Mouse (Mus musculus) adrenal gland, postnatal 25 days (tissue): ENCODE measurements around the gene Nmnat3. TPM values are rescaled to one million over a fixed set of nuclear protein-coding genes. Genes with fewer than 3 reads are reported as not detected.
"Not testable (repeated sequence)": the region's sequence is repeated elsewhere in the genome, so short reads cannot be mapped to it uniquely, and the experiment has no call there.

Experiments used
- DNase-seq: peaks from one replicate; pipeline ENCODE4 v3.0.0; 2021; ENCODE audit warnings: mixed read lengths
- long read RNA-seq: library from polyadenylated mRNA; stranded (forward); transcript quantifications from one replicate; pipeline ENCODE4 v2.0.0, GENCODE M21; 2021
- total RNA-seq: library from RNA; stranded (reverse); gene quantifications from 2 replicates; pipeline ENCODE4 v1.2.3, GENCODE M21; 2021

The Nmnat3 gene
- 14.7 and 19.0 TPM in 2 replicates for total RNA-seq
- long read RNA-seq, transcript Nmnat3-201 (5 exons, 2,166 nt) = major isoform, 6 of 14 reads
- long read RNA-seq, partial matches to known transcripts = 1 of 14 reads
- long read RNA-seq, other reads (novel, unspliced or antisense) = 7 of 14 reads

DNA sequence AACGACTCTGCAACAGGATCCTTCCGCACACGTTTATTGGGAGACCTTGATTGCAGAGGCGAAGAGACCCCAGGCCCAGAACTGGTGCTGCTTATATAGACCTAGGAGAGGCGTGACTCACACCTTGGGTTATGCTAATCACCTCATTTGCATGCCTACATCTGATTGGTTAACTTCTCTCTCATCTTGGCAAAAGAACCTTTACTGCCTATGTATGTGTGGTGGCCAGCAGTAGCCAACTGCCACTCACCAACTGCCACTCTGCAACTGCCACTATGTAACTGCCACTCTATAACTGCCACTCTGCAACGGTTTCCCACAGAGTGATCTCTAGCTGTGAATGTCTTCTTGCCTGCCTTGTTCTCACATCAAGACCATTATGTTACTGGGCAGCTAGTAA, at the start of gene Nmnat3:
Gene Nmnat3, plus strand, starts transcription at position 301 of the 400 bp plus-strand sequence.
- DNase-seq = not testable (repeated sequence)

DNA sequence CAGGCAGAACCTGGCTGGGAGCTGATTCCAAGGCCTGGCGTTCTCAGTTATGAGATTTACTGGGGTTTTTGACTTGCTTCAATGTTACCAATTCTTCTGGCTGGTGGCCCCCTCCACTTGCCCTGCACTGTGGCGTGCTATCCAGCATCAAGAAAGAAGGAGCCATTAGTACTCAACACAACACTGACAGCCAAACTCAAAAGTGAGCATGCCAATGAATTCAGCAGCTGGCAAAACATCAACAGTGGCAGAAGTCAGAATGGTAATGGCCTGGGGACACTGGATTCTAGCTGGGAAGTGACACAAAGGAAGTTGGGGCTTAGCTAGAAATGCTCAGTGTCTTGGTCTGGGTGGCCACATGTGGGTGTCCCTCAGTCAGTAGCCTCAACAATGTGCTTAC, 43.8 kb upstream of the Nmnat3 start:
- no peak for DNase-seq

DNA sequence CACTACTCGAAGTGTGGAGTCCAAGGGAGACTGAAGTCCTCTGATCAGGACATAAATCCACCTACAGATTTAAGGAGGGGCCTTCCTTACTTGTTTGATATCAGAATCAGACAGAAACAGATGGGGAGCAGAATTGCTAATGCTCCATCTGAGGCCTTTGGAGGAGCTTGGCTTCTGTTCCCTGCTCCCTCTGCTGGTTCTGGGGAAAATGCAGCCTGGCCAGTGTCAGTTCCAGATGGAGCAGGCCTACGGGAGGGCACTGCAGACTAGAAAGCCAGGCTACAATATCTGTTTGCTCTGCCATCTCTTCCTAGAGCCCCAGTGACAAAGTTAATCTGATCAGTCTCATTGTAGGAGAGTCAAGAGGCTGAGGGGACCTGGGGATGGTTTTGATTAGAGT, 43.0 kb upstream of the Nmnat3 start:
- peak; percentile 37 for DNase-seq

DNA sequence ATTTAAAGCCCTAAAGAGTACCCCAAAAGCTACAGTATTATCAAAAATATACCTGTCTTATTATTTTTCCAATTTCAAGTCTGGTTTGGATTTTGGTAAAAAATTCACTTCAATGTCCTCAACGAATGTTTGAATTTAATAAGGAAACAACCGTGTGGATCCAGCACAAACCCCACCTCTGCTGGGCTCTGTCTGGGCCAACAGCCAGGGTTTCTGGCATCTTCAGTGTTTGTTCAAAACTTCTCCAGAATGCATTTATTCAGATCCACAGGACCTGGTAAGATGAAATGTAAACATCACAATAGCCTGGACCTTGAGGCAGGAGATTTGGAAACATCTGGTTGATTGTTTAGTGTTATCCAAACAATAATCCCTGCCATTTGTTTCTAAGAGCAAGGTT, 42.0 kb upstream of the Nmnat3 start:
- no peak for DNase-seq

DNA sequence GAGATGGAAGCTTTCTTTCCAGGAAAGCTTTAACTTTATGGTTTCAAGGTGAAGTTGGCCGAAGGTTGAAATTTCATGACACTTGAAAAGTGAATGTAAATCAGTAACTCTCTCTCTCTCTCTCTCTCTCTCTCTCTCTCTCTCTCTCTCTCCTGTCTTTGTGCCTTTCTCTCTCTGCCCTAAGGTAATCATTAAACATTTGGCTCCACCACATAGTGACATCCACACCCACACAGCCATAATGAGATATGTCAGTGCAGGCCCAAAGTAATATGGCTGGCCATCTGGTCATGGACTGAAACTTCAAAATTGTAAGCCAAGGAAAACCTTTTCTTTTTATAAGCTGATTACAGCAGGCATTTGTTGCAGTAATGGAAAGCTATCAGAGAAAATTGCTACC, 40.9 kb upstream of the Nmnat3 start:
- no peak for DNase-seq

DNA sequence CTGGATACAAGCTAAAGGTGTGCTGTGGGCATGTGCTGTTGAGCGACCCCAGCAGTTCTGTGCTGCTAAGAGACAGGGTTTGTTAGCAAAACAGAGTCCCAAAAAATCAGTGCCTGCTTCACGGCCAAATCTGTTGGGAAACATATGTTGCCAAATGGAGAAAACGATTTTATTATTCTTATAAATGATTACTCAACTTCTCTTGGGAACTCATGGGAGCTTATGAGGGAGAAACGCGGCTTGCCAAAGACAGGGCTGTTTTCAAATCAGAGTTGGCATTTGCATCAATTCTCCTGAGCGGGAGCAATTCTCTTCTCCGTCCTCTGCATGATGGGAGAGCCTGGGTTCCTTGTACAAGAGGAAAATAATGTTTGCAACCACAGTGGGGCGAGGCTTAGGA, 27.0 kb upstream of the Nmnat3 start:
- no peak for DNase-seq

DNA sequence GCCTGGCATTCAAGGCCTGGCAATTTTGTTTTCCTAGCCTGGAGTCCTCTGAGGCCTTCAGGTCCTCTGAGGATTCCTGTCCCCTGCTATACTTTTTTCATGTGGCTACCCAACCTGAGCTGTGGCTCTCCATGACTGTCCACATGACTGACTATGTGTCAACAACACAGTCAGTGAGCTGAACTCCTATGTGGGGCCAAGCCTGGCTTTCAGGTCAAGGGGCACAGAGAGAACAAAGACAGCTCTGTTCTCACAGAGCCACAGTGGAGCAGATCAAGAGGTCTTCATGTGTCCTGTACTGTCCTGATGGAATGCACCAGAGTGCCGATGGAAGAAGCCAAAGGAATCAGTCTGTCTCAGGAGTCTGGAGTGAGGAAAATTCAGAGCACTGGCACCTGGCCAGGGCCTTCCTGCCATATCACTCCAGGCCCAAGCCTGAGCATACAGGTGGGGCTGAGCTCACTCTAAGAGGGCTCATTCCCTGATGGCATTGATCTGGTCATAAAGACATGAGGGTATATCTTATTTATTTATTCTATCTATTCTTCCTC, 25.7 kb upstream of the Nmnat3 start:
- no peak for DNase-seq

DNA sequence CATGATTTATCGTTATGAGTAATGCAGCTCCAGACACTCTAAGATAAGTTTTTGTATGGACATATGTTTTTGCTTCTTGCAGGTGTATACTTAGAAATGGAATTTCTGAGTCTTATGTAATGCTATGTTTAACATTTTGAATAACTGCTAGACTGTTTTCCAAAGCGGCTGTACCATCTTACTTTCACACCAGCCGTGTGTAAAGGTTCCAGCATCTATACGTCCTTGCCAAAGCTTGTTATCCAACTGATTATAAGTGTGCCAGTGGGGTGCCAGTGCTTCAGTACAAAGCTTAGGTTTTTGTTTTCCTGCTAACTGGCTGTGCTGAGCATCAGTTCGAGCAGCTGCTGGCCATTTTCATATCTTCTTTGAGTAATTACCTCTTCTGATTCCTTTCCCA, 22.3 kb upstream of the Nmnat3 start:
- no peak for DNase-seq

DNA sequence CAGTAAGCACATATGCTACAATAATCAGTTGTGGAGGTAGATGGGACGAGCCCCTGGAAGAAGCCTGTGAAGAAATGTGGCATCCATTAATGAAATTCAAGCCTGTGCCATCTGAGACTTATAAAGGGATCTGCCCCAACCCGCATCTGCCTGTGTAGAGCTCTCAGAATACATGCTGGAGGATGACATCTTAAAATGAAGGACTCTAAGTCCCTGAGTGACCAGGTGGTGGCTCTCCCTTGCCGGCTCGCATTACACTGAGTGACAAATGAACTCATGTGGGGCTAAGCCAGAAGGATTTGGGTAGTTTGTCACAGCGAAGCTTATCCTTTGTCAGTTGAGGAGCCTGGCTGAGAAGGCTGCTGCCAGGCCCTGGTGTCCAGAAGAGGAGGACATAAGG, 14.5 kb upstream of the Nmnat3 start:
- no peak for DNase-seq

DNA sequence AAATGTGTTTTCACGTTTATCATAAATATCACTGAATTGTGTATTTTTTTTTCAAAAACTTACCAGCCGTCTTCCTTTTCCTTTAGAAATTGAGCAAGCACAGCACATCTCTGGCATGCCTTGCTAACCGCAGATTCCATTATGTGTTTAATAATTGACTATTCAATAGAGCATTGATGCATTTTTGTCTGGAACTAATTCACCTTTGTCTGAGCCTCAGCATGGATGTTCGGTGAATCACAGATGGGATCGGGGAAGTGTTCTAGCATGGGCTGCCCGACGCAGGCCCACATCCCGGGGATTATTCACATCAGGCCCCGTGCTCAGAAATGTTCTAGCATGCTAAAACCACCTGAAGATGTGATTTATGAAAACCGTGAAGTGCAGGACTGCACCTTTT, 12.2 kb upstream of the Nmnat3 start:
- no peak for DNase-seq

DNA sequence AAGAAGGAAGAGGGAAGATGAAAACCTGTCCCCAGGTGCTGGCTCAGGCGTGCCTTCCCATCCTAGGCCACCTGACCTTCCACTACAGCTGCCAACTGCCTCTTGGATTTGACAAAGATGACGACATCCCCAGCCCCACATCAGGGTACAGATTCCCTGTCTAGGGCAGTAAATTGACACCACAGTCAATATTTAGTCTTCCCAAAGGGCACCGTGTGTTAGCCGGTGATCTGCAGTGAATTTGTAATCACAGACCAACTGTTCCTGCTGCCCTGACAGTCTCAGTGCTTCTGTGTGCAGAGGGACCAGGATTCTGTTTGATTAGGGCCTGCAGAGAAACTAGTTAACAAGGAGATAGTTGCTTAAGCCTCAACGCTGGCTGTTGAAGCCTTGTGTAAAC, 7.1 kb upstream of the Nmnat3 start:
- DNase-seq = no peak

DNA sequence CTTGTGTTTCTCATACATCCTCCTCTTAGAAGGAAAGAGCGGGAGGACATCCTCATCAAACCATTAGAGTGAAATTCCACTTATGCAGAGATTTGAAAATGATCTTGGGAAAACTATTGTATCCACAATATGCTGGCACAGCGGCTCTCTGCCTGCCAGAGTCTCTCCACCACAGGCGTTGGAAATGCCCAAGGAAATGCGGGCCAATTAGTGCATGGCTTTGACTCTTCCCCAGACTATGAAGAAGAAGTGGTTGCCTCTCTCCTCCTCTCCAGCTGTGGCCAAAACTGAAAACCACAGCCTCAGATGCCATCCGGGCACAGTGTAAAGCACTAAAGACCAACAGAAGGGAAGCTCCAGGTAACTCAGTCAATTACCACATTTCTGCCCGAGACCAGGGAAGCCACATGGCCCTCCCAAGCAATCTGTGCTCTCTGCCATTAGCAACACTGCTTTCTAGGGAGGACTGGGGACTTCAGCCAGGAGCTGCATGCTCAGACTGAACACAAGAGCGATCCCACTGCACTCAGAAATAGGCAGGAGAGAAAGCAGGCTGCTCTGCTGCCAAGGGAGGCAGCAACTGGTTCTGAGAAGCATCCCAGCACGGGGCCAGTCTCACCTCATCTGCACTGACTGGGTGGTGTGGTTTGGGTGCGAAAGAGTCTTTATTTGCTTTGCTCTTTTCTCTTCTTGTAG, 1.5 kb upstream of the Nmnat3 start:
- no peak for DNase-seq

DNA sequence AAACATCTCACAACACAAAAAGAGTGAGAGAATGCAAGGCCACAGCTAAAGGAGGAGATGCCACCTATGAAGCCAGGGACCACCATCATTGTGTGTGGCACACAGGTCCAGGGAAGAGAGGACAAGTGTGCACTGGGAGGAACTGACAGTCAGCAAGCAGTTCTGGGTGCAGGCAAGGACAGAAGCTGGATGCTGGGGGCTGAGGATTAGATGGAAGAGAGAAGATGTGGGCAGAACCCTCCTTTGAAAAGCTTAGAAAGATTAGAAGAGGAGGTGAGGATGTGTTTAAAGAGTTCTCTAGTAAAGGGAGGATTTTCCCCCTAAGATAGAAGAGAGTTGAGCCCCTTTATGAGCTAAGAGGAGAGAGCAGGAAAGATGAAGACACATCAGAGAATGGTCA, 2.4 kb downstream of the Nmnat3 start:
- DNase-seq = no peak

DNA sequence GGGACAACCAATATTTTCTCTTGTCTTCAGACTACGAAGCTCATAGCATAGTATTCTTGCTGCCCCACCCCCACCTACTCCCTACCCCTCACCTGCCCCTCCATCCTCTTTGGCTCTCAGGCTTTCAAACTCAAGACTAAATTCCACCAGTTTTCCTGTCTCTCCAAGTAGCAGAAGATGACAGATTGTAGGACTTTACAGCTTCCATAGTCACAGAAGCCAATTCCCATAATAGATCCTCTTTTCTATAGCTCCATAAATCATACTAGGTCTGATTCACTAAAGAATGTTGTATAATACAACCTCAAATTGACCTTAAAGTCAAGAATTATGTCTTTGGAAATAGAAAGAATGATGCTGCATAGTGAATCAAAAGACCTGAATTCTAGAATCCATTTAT, 3.4 kb downstream of the Nmnat3 start:
- no peak for DNase-seq

DNA sequence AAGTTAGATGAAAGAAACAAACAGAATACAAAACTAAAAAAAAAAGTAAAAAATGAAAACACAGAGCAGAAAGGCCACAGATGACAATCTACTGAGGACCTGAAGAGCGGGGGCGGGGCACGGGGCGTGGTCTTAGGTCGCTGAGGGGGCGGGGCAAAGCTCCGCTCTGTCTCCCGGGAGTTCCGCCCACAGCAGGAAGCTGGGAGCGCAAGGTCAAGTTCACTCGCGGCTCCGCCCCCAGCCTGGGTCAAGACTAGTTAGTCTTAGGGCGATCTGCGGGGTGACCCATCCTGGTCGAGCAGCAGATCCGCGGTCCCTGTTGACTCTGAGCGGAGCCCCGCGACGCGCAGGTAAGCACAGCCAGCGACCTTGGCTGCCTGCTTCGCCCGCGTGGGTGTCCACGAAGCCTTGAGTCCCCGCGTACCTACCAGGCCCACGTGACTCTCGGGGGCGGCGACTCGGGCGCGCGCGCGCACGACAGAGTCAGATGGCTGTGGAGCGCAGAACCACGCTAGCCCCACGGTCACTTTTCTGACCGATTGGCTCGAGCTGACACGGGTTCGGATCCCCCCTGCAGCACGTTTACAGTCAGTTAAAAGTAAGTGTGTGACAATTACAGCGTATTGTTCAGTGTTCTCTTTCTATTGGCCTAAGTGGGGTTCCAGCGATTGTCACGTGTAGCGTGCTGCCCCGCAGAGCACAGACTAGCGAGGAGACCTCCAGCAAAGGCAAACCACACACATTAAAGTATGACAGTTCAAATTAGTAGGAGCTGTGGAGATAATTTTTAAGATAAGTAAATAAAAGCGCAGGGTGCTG, 9.4 kb downstream of the Nmnat3 start:
- DNase-seq = peak; percentile 92

DNA sequence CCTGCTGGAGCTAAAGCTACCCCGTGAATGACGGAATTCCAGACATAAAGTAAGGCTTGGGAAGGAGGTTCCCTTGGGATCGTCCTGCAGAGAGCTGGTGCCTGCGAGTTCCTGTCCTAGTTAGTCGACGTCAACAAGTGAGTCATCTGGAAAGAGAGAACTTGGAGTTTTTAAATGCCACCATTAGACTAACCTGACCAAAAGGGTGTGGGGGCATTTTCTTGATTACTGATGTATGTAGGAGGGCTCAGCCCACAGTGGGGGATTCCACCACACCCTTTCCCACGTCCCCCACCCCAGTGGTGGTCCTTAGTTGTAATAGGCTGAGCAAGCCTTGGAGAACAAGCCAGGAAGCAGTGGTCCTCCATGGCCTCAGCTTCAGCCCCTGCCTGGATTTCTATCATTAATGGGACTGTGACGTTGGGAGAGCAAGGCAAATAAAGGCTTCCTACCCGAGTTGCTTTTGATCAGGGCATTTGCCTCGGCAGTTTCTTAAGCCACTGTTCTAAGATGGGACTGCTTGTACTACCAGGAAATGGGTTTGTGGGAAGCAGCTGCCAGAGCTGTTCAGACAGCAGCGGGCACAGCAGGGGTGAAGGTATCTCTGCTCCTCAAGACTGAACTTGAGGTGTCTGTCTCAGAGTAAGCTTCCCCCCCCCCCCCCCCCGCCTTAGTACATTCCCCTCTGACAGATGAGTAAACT, 10.2 kb downstream of the Nmnat3 start:
- peak; percentile 7 for DNase-seq

DNA sequence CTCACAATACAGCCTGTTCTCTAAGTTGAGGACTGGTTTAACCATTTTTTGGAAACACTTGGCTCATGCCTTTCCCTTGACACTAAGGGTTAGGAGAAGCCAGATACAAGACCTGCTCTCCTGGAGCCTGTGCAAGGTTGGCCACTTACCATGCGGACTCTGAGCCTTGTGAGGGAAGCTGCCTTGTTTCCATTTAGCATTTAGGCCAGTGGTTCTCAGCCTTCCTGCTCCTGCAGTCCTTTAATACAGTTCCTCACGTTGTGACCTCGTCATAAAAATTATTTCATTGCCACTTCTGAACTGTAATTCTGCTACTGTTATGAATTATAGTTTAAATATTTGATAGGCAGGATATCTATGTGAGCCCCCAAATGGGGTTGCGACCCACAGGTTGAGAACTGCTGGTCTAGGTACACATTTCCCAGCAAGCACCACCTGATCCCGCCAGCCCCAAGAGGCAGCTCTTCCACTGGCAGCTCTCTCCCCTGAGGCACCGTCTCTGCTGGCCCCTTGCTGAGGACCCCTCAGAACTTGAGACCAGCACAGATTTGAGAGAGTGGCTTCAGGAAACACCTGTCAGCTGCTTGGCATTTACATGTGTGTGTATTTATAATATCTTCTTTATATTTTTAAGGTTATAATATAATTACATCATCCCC, 10.8 kb downstream of the Nmnat3 start:
- no peak for DNase-seq

DNA sequence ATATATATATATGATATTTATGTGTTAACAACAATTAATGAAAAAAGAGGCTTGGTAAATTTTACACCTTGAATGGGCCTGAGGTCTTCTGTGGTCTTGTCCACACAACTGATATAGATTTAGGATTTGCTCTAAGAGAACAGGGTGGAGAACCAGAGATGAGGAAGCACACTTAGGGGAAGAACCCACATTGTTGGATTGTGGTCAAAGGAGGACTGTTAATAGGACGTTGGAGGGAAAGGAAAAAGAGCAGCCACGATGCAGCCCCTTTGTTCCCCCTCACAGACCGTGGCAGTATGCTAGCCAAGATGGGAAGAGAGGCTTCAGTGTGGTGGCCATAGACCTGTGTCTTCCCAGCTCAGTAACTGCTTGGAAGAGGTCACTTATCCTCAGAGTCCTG, 11.5 kb downstream of the Nmnat3 start:
- no peak for DNase-seq

DNA sequence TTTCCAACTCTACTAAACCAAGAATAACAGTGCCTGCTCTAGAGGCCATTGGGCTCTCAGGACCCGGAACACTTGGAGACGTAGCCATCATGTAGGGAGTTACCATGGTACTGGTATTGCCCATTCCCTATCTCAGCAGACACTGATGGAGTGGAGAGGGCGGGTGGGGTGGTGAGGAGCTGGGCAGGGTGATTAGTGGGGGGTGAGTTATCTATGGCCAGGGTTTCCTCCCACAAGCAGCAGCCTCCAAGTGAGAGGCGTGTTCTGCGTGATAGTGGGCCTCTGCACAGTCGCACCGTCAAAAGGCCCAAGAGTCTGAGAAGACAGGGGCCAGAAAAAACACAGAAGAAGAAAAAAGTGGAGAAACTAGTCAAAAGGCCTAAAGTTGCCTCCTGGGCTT, 12.0 kb downstream of the Nmnat3 start:
- no peak for DNase-seq

DNA sequence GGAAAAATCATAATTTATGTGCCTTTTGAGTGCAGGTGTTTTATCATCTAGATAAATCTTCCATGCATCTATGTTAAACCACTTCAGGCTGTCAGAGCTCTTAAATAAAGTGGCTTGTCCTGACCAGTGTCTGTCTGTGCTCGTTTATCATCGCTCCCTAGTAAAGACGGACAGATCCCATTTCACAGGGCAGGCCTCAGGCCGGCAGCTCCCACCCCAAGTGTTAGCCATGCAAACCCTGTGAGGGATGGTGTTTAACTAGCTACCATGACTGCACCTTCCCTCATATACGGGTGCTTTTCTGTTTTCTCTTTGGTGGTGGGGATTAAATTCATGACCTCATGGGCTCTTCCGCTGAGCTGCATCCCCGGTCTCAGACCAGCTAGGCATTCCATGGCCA, 13.3 kb downstream of the Nmnat3 start:
- DNase-seq = no peak

DNA sequence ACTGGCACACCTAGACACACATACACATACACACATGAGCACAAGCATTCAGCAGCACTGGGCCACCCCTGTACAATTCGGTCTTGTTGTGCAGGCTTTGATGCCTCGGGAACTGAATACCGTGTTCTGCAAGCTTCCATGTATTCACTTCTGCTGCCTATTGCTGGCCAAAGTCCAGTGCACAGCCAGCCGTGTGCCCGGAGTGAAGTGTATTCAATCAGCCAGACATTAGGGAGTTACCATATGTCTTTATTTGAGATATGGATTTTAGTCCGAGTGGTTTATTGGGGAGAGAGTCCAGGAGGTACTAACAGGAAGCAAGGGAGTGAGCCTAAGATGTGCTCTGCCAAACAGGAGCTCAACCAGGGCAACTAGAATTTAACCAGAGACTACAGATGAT, 19.8 kb downstream of the Nmnat3 start:
- DNase-seq = no peak

DNA sequence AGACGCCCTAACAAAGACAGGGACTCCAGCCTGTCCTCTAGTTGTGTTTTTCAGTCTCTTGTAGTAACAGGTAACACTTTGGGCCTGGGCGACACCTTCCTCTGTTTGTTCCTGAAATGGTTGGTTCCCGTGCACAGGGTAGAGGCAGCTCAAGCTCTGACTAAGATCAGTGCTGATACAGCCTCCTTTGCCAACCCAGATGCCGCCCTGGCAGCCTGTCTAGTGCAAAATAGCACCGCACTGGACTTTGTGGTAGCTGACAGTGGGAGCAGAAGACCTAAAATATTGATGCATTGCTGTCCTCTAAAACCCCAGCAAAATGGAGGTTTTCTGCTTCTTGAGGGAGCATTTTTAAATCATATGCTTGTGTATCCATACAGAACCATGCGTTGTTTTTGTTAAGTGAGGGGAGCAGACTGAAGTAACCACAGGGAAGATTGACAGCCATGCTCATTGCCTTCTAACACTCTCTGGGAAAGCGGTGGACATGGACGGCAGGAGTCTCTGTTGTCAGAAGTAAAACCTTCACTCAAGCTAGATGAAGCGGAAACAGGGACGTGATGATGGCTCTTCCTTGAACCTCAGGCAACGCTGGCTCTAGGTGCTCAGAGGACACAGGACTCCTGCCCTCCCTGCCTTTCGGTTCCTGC, 24.2 kb downstream of the Nmnat3 start:
- DNase-seq = no peak
